8 mouse cellular contexts compared by ENCODE assay signal in genomic region chr8:70856541-70857197, GRCm38 (mm10). TPM values are rescaled to one million over a fixed set of nuclear protein-coding genes. Genes with fewer than 3 reads are reported as not detected.
A peak's percentile ranks its signal among the peaks of the same experiment; 100 is the strongest.
DNase-seq lines count a peak whose midpoint lies in the region; ATAC-seq and TF ChIP-seq lines count a peak whose summit lies in the region.

No protein-coding gene starts in this region.

- ATAC-seq in intestine, postnatal 0 days, result peak; percentile 71
- peak; percentile 83 for ATAC-seq in limb, embryonic 14.5 days (ENCODE audit: low FRiP score, low read depth)
- peak; percentile 79 for ATAC-seq in midbrain, embryonic 14.5 days (ENCODE audit: low FRiP score, low TSS enrichment)
- peak; percentile 65 for ATAC-seq in stomach, postnatal 0 days (ENCODE audit: low FRiP score, low TSS enrichment)

- no peak for TF ChIP-seq EP300 in stomach, postnatal 0 days (optimal IDR thresholded peaks at IDR 0.05)

- 7% methylated on average over 33 of the region's 33 CpGs for WGBS in intestine, postnatal 0 days
- WGBS in limb, embryonic 14.5 days, result 8% methylated on average over 27 of the region's 33 CpGs
- WGBS in midbrain, embryonic 14.5 days, result 8% methylated on average over 33 of the region's 33 CpGs
- WGBS in stomach, postnatal 0 days, result 8% methylated on average over 24 of the region's 33 CpGs

- H3K27me3 ChIP-seq in intestine, postnatal 0 days (replicated peaks; ENCODE audit: control insufficient read depth, insufficient read depth, low read length), result peaks cover 4% of the 10 kb centered on the region; the same call in 1 of the 2 replicates
- H3K27me3 ChIP-seq in limb, embryonic 14.5 days (ENCODE audit: control insufficient read depth, insufficient read depth, low read length), result 0 out of 2 replicates have a peak, but pooled peaks cover 4% of the 10 kb centered on the region
- H3K27me3 ChIP-seq in midbrain, embryonic 14.5 days (ENCODE audit: control insufficient read depth, insufficient read depth, low read length), result no peaks in the 10 kb centered on the region
- no peaks in the 10 kb centered on the region for H3K27me3 ChIP-seq in stomach, postnatal 0 days (ENCODE audit: control insufficient read depth, insufficient read depth, low read length)

- no peak overlapping the region for H3K27ac ChIP-seq in intestine, postnatal 0 days (ENCODE audit: low read depth, low read length)
- H3K27ac ChIP-seq in limb, embryonic 14.5 days (replicated peaks; ENCODE audit: low read depth, low read length), result no peak overlapping the region
- no peak overlapping the region for H3K27ac ChIP-seq in midbrain, embryonic 14.5 days (replicated peaks; ENCODE audit: low read depth, low read length)
- H3K27ac ChIP-seq in stomach, postnatal 0 days (replicated peaks), result no peak overlapping the region

- H3K4me1 ChIP-seq in intestine, postnatal 0 days (replicated peaks; ENCODE audit: control insufficient read depth, insufficient read depth, low read length), result no peaks in the 10 kb centered on the region; the same call in 1 of the 2 replicates
- H3K4me1 ChIP-seq in limb, embryonic 14.5 days (ENCODE audit: control insufficient read depth, insufficient read depth, low read length), result peaks cover 17% of the 10 kb centered on the region
- peaks cover 25% of the 10 kb centered on the region for H3K4me1 ChIP-seq in midbrain, embryonic 14.5 days (ENCODE audit: control insufficient read depth, insufficient read depth, low read length)
- peaks cover 4% of the 10 kb centered on the region; the same call in 1 of the 2 replicates for H3K4me1 ChIP-seq in stomach, postnatal 0 days (replicated peaks; ENCODE audit: control insufficient read depth, insufficient read depth)

- no peaks in the 10 kb centered on the region for H3K9me3 ChIP-seq in intestine, postnatal 0 days (ENCODE audit: control insufficient read depth)
- H3K9me3 ChIP-seq in limb, embryonic 14.5 days (ENCODE audit: control insufficient read depth, low read length), result no peaks in the 10 kb centered on the region
- H3K9me3 ChIP-seq in midbrain, embryonic 14.5 days (ENCODE audit: control insufficient read depth, low read length), result no peaks in the 10 kb centered on the region
- H3K9me3 ChIP-seq in stomach, postnatal 0 days (ENCODE audit: control insufficient read depth, low read length), result no peaks in the 10 kb centered on the region

- peak; percentile 62 for DNase-seq in ovary, adult 18-20 months (ENCODE audit: low spot score)
- DNase-seq in ovary, postnatal 10 days (ENCODE audit: low spot score), result no peak
- peak; percentile 86 to 91 for DNase-seq in cerebellum, postnatal 25 days
- DNase-seq in gastrocnemius, postnatal 14 days, result peak; percentile 77
- DNase-seq in limb, embryonic 14.5 days (ENCODE audit: low spot score), result no peak
- DNase-seq in midbrain, embryonic 14.5 days, result peak; percentile 83
- peak; percentile 69 for DNase-seq in stomach, postnatal 0 days (ENCODE audit: low spot score)

- H3K4me2 ChIP-seq in intestine, postnatal 0 days (replicated peaks; ENCODE audit: low read depth), result peak overlapping the region; percentile 84
- peak overlapping the region; percentile 83 for H3K4me2 ChIP-seq in limb, embryonic 14.5 days (replicated peaks; ENCODE audit: low read depth, low read length, severe bottlenecking)
- peak overlapping the region; percentile 79 for H3K4me2 ChIP-seq in midbrain, embryonic 14.5 days (ENCODE audit: low read length)
- peak overlapping the region; percentile 80 for H3K4me2 ChIP-seq in stomach, postnatal 0 days (replicated peaks; ENCODE audit: low read depth)

- peak overlapping the region; percentile 27; the same call in 1 of the 2 replicates for H3K9ac ChIP-seq in intestine, postnatal 0 days (ENCODE audit: low read depth, low read length)
- H3K9ac ChIP-seq in limb, embryonic 14.5 days (ENCODE audit: low read depth, low read length, severe bottlenecking), result peak overlapping the region; percentile 60
- H3K9ac ChIP-seq in midbrain, embryonic 14.5 days (replicated peaks; ENCODE audit: low read length), result peak overlapping the region; percentile 59
- H3K9ac ChIP-seq in stomach, postnatal 0 days (ENCODE audit: low read length), result peak overlapping the region; percentile 59

- intact Hi-C loops in gastrocnemius, postnatal 14 days (cut with DNase I; ENCODE audit: low total_unique reads), result no loop called here

- H3K4me3 ChIP-seq in intestine, postnatal 0 days (ENCODE audit: low read depth, low read length), result peak overlapping the region; percentile 45
- H3K4me3 ChIP-seq in limb, embryonic 14.5 days (replicated peaks; ENCODE audit: low read length), result peak overlapping the region; percentile 48
- H3K4me3 ChIP-seq in midbrain, embryonic 14.5 days (replicated peaks; ENCODE audit: low read depth, low read length), result peak overlapping the region; percentile 43
- H3K4me3 ChIP-seq in stomach, postnatal 0 days (ENCODE audit: low read depth, low read length), result peak overlapping the region; percentile 46

- no peak for TF ChIP-seq POLR2A in limb, embryonic 14.5 days (IDR thresholded peaks at IDR 0.05; ENCODE audit: borderline replicate concordance, extremely low read depth, insufficient read depth, insufficient read length)

- H3K36me3 ChIP-seq in intestine, postnatal 0 days (ENCODE audit: control insufficient read depth, insufficient read depth), result no peaks in the 10 kb centered on the region
- H3K36me3 ChIP-seq in limb, embryonic 14.5 days (ENCODE audit: control insufficient read depth, insufficient read depth, low read length), result no peaks in the 10 kb centered on the region
- peaks cover 9% of the 10 kb centered on the region; the same call in 1 of the 2 replicates for H3K36me3 ChIP-seq in midbrain, embryonic 14.5 days (ENCODE audit: control insufficient read depth, insufficient read depth, low read length)
- H3K36me3 ChIP-seq in stomach, postnatal 0 days (ENCODE audit: control insufficient read depth, insufficient read depth, low read length), result no peaks in the 10 kb centered on the region

- TF ChIP-seq CTCF in intestine, postnatal 0 days (IDR thresholded peaks at IDR 0.05; ENCODE audit: low read depth), result no peak
- no peak for TF ChIP-seq CTCF in stomach, postnatal 0 days (IDR thresholded peaks at IDR 0.05; ENCODE audit: low read depth)

RNA-seq across cellular contexts. Expression of gene Kcnn1, which starts 6.4 kb away (rescaled TPM):
- total RNA-seq in gastrocnemius, postnatal 14 days (2021), result 1 to 10 TPM; 5.4 to 6.6 TPM
- polyA plus RNA-seq in intestine, postnatal 0 days (2015; fragmentation: Nextera tagmentation; extraction: Ambion mirVana), result 0.17 and 0.30 TPM in 2 replicates
- 9.1 and 11.2 TPM in 2 replicates for polyA plus RNA-seq in limb, embryonic 14.5 days (2012; rRNA removed)
- 2.5 and 3.0 TPM in 2 replicates for polyA plus RNA-seq in limb, embryonic 14.5 days (2014; fragmentation: Nextera tagmentation; extraction: Ambion mirVana)
- polyA plus RNA-seq in midbrain, embryonic 14.5 days (2014; fragmentation: Nextera tagmentation; extraction: Ambion mirVana), result 13.3 and 16.0 TPM in 2 replicates
- 0.64 and 0.72 TPM in 2 replicates for polyA plus RNA-seq in stomach, postnatal 0 days (2015; fragmentation: Nextera tagmentation; extraction: Ambion mirVana)

RNA-seq across cellular contexts. Expression of gene Ccdc124, which starts 17.1 kb away (rescaled TPM):
- total RNA-seq in gastrocnemius, postnatal 14 days (2021), result 10 to 100 TPM; 50.3 to 50.9 TPM
- 61.7 and 64.3 TPM in 2 replicates for polyA plus RNA-seq in intestine, postnatal 0 days (2015; fragmentation: Nextera tagmentation; extraction: Ambion mirVana)
- polyA plus RNA-seq in limb, embryonic 14.5 days (2012; rRNA removed), result 49.2 and 58.9 TPM in 2 replicates
- 96.2 and 97.2 TPM in 2 replicates for polyA plus RNA-seq in limb, embryonic 14.5 days (2014; fragmentation: Nextera tagmentation; extraction: Ambion mirVana)
- 149 and 178 TPM in 2 replicates for polyA plus RNA-seq in midbrain, embryonic 14.5 days (2014; fragmentation: Nextera tagmentation; extraction: Ambion mirVana)
- polyA plus RNA-seq in stomach, postnatal 0 days (2015; fragmentation: Nextera tagmentation; extraction: Ambion mirVana), result 73.2 and 74.1 TPM in 2 replicates

RNA-seq across cellular contexts. Expression of gene Arrdc2, which starts 17.1 kb away (rescaled TPM):
- total RNA-seq in gastrocnemius, postnatal 14 days (2021), result 10 to 100 TPM in 1 of 2 experiments, 1 to 10 TPM in 1; 4.8 to 71.3 TPM
- 6.2 and 6.9 TPM in 2 replicates for polyA plus RNA-seq in intestine, postnatal 0 days (2015; fragmentation: Nextera tagmentation; extraction: Ambion mirVana)
- polyA plus RNA-seq in limb, embryonic 14.5 days (2012; rRNA removed), result 21.5 and 36.9 TPM in 2 replicates
- 6.1 and 8.6 TPM in 2 replicates for polyA plus RNA-seq in limb, embryonic 14.5 days (2014; fragmentation: Nextera tagmentation; extraction: Ambion mirVana)
- 7.1 and 7.5 TPM in 2 replicates for polyA plus RNA-seq in midbrain, embryonic 14.5 days (2014; fragmentation: Nextera tagmentation; extraction: Ambion mirVana)
- polyA plus RNA-seq in stomach, postnatal 0 days (2015; fragmentation: Nextera tagmentation; extraction: Ambion mirVana), result 6.6 and 6.8 TPM in 2 replicates

RNA-seq across cellular contexts. Expression of gene Slc5a5, which starts 35.9 kb away (rescaled TPM):
- total RNA-seq in gastrocnemius, postnatal 14 days (2021), result under 1 TPM in 1 of 2 experiments, not detected in 1; 0.08 TPM
- polyA plus RNA-seq in intestine, postnatal 0 days (2015; fragmentation: Nextera tagmentation; extraction: Ambion mirVana), result 0.20 and 0.52 TPM in 2 replicates
- 1.4 and 1.9 TPM in 2 replicates for polyA plus RNA-seq in limb, embryonic 14.5 days (2012; rRNA removed)
- polyA plus RNA-seq in limb, embryonic 14.5 days (2014; fragmentation: Nextera tagmentation; extraction: Ambion mirVana), result 0.19 and 0.83 TPM in 2 replicates
- 0.40 and 0.96 TPM in 2 replicates for polyA plus RNA-seq in midbrain, embryonic 14.5 days (2014; fragmentation: Nextera tagmentation; extraction: Ambion mirVana)
- polyA plus RNA-seq in stomach, postnatal 0 days (2015; fragmentation: Nextera tagmentation; extraction: Ambion mirVana), result 42.8 and 58.5 TPM in 2 replicates

RNA-seq across cellular contexts. Expression of gene Rpl18a, which starts 40.5 kb away (rescaled TPM):
- 1,000 to 10,000 TPM; 1,213 to 1,382 TPM for total RNA-seq in gastrocnemius, postnatal 14 days (2021)
- 2,933 and 2,947 TPM in 2 replicates for polyA plus RNA-seq in intestine, postnatal 0 days (2015; fragmentation: Nextera tagmentation; extraction: Ambion mirVana)
- polyA plus RNA-seq in limb, embryonic 14.5 days (2012; rRNA removed), result 5,343 and 6,042 TPM in 2 replicates
- 5,732 and 5,809 TPM in 2 replicates for polyA plus RNA-seq in limb, embryonic 14.5 days (2014; fragmentation: Nextera tagmentation; extraction: Ambion mirVana)
- polyA plus RNA-seq in midbrain, embryonic 14.5 days (2014; fragmentation: Nextera tagmentation; extraction: Ambion mirVana), result 2,701 and 2,857 TPM in 2 replicates
- polyA plus RNA-seq in stomach, postnatal 0 days (2015; fragmentation: Nextera tagmentation; extraction: Ambion mirVana), result 4,207 and 4,214 TPM in 2 replicates

Comparison
In these comparisons a context has a peak if more than half of its experiments do, and no peak if none do; other contexts are left out.
1. DNase-seq: peak in ovary, adult 18-20 months (single experiment), cerebellum, postnatal 25 days (2 of 2), gastrocnemius, postnatal 14 days (single experiment), midbrain, embryonic 14.5 days (single experiment) and stomach, postnatal 0 days (single experiment); none in ovary, postnatal 10 days (single experiment) and limb, embryonic 14.5 days (single experiment).
2. Peak in every context shown above with its lines, with median percentiles within 50 percentile points of each other: ATAC-seq, H3K4me2 ChIP-seq, H3K4me3 ChIP-seq and H3K9ac ChIP-seq.